Comparison of ENCODE assay signal across 18 mouse cellular contexts in genomic region chr3:146426489-146426888, GRCm38 (mm10). TPM values are rescaled to one million over a fixed set of nuclear protein-coding genes. Genes with fewer than 3 reads are reported as not detected.
DNase-seq lines count a peak whose midpoint lies in the region; ATAC-seq and TF ChIP-seq lines count a peak whose summit lies in the region.
"Had no signal": no experiment of that assay in that cellular context is flagged by ENCODE, and none has a peak within 500 bp of the region (broad histone marks: within the 10 kb centered on the region; RNA-seq: fewer than 3 reads in every experiment).

No protein-coding gene starts in this region.

- no peak overlapping the region for H3K27ac ChIP-seq in midbrain, embryonic 11.5 days (ENCODE audit: low read depth, low read length)
- H3K27ac ChIP-seq in midbrain, embryonic 10.5 days (replicated peaks): no peak overlapping the region
- H3K27ac ChIP-seq in forebrain, postnatal 0 days (ENCODE audit: low read depth, low read length): no peak overlapping the region
- no peak overlapping the region for H3K27ac ChIP-seq in midbrain, embryonic 14.5 days (replicated peaks; ENCODE audit: low read depth, low read length)
- H3K27ac ChIP-seq: gastrocnemius, adult 2 months; limb, embryonic 12.5 days; liver, embryonic 13.5 days had no signal

- WGBS in midbrain, embryonic 11.5 days: 85% methylated on average over 8 of the region's 8 CpGs
- WGBS in midbrain, embryonic 10.5 days: 91% methylated on average over 8 of the region's 8 CpGs
- WGBS in forebrain, postnatal 0 days: 67% methylated on average over 8 of the region's 8 CpGs
- WGBS in midbrain, embryonic 14.5 days: 76% methylated on average over 8 of the region's 8 CpGs

- H3K36me3 ChIP-seq in midbrain, embryonic 11.5 days (ENCODE audit: control insufficient read depth, insufficient read depth, low read length): peaks cover 17% of the 10 kb centered on the region
- H3K36me3 ChIP-seq in midbrain, embryonic 10.5 days: peaks cover 86% of the 10 kb centered on the region
- H3K36me3 ChIP-seq in forebrain, postnatal 0 days (ENCODE audit: insufficient read depth): peaks cover 58% of the 10 kb centered on the region
- peaks cover 72% of the 10 kb centered on the region for H3K36me3 ChIP-seq in midbrain, embryonic 14.5 days (ENCODE audit: control insufficient read depth, insufficient read depth, low read length)

- no peaks in the 10 kb centered on the region for H3K4me1 ChIP-seq in midbrain, embryonic 11.5 days (ENCODE audit: control insufficient read depth, insufficient read depth, low read length)
- peaks cover 9% of the 10 kb centered on the region for H3K4me1 ChIP-seq in midbrain, embryonic 10.5 days
- no peaks in the 10 kb centered on the region for H3K4me1 ChIP-seq in forebrain, postnatal 0 days (ENCODE audit: insufficient read depth)
- peaks cover 3% of the 10 kb centered on the region; the same call in 1 of the 2 replicates for H3K4me1 ChIP-seq in midbrain, embryonic 14.5 days (ENCODE audit: control insufficient read depth, insufficient read depth, low read length)

- no peak overlapping the region for H3K9ac ChIP-seq in midbrain, embryonic 11.5 days (ENCODE audit: low read length)
- H3K9ac ChIP-seq in forebrain, postnatal 0 days: no peak overlapping the region
- H3K9ac ChIP-seq in midbrain, embryonic 14.5 days (replicated peaks; ENCODE audit: low read length): no peak overlapping the region
- H3K9ac ChIP-seq: heart, embryonic 12.5 days; limb, embryonic 12.5 days; liver, embryonic 13.5 days had no signal

- H3K4me3 ChIP-seq in midbrain, embryonic 11.5 days (ENCODE audit: low read depth, low read length): no peak overlapping the region
- H3K4me3 ChIP-seq in midbrain, embryonic 10.5 days: no peak overlapping the region
- no peak overlapping the region for H3K4me3 ChIP-seq in forebrain, postnatal 0 days (ENCODE audit: low read depth, low read length)
- no peak overlapping the region for H3K4me3 ChIP-seq in midbrain, embryonic 14.5 days (replicated peaks; ENCODE audit: low read depth, low read length)
- H3K4me3 ChIP-seq: gastrocnemius, adult 2 months; heart, embryonic 12.5 days; limb, embryonic 12.5 days; liver, embryonic 13.5 days had no signal

- H3K4me2 ChIP-seq in midbrain, embryonic 11.5 days: no peak overlapping the region
- H3K4me2 ChIP-seq in forebrain, postnatal 0 days (ENCODE audit: low read depth): no peak overlapping the region
- no peak overlapping the region for H3K4me2 ChIP-seq in midbrain, embryonic 14.5 days (ENCODE audit: low read length)
- H3K4me2 ChIP-seq: heart, embryonic 12.5 days; limb, embryonic 12.5 days; liver, embryonic 13.5 days had no signal

- no peak for DNase-seq in midbrain, embryonic 11.5 days (ENCODE audit: low spot score, missing footprints)
- DNase-seq in midbrain, embryonic 10.5 days (ENCODE audit: low spot score): no peak
- DNase-seq in ZHBTc4 (ENCODE audit: low read depth, low spot score): peak; percentile 58
- no peak for DNase-seq in forebrain, postnatal 0 days
- DNase-seq in midbrain, embryonic 14.5 days: peak; percentile 6
- no peak for DNase-seq in heart, postnatal 4 days
- DNase-seq in right cerebral cortex, postnatal 4 days: no peak
- DNase-seq in lung, postnatal 36 days: no peak
- DNase-seq: adrenal gland, postnatal 10 days; cerebellum, adult 9-10 months; gastrocnemius, adult 2 months; kidney, postnatal 14 days; layer of hippocampus, adult 9-11 months; liver, embryonic 13.5 days had no signal

- ATAC-seq in midbrain, embryonic 11.5 days (ENCODE audit: low FRiP score): peak; percentile 54; the same call in 1 of the 2 replicates
- peak; percentile 70 for ATAC-seq in forebrain, postnatal 0 days
- ATAC-seq in midbrain, embryonic 14.5 days (ENCODE audit: low FRiP score, low TSS enrichment): no peak; the same call in 1 of the 2 replicates
- ATAC-seq: intestine, embryonic 16.5 days had no signal

- no peaks in the 10 kb centered on the region for H3K9me3 ChIP-seq in midbrain, embryonic 11.5 days (ENCODE audit: control insufficient read depth, low read length)
- no peaks in the 10 kb centered on the region for H3K9me3 ChIP-seq in midbrain, embryonic 10.5 days (replicated peaks)
- no peaks in the 10 kb centered on the region for H3K9me3 ChIP-seq in forebrain, postnatal 0 days (ENCODE audit: low read length)
- H3K9me3 ChIP-seq in midbrain, embryonic 14.5 days (ENCODE audit: control insufficient read depth, low read length): no peaks in the 10 kb centered on the region
- H3K9me3 ChIP-seq: G1E; heart, embryonic 12.5 days; limb, embryonic 12.5 days; liver, embryonic 13.5 days had no signal

- no peak for TF ChIP-seq CTCF in forebrain, postnatal 0 days (IDR thresholded peaks at IDR 0.05; ENCODE audit: low read depth)

- no peaks in the 10 kb centered on the region for H3K27me3 ChIP-seq in midbrain, embryonic 11.5 days (ENCODE audit: control insufficient read depth, insufficient read depth, low read length)
- no peaks in the 10 kb centered on the region for H3K27me3 ChIP-seq in midbrain, embryonic 10.5 days (ENCODE audit: low read depth, poor library complexity, severe bottlenecking)
- H3K27me3 ChIP-seq in forebrain, postnatal 0 days (ENCODE audit: insufficient read depth, low read length): no peaks in the 10 kb centered on the region
- no peaks in the 10 kb centered on the region for H3K27me3 ChIP-seq in midbrain, embryonic 14.5 days (ENCODE audit: control insufficient read depth, insufficient read depth, low read length)
- H3K27me3 ChIP-seq: heart, embryonic 12.5 days; limb, embryonic 12.5 days; liver, embryonic 13.5 days had no signal

RNA-seq across cellular contexts. Expression of gene Ssx2ip, which starts 22.0 kb away (rescaled TPM):
- 31.0 and 33.5 TPM in 2 replicates for polyA plus RNA-seq in midbrain, embryonic 11.5 days (2014; fragmentation: Nextera tagmentation; extraction: Ambion mirVana)
- polyA plus RNA-seq in midbrain, embryonic 10.5 days (2016; fragmentation: Nextera tagmentation; extraction: Ambion mirVana): 28.4 and 30.3 TPM in 2 replicates
- total RNA-seq in forebrain, postnatal 0 days (2014; rRNA removed): 43.2 and 43.5 TPM in 2 replicates
- 19.8 and 26.6 TPM in 2 replicates for polyA plus RNA-seq in forebrain, postnatal 0 days (2015; fragmentation: Nextera tagmentation; extraction: Ambion mirVana)
- 13.1 and 18.9 TPM in 2 replicates for polyA plus RNA-seq in midbrain, embryonic 14.5 days (2014; fragmentation: Nextera tagmentation; extraction: Ambion mirVana)
- 10 to 100 TPM; 18.6 to 21.0 TPM for total RNA-seq in heart, postnatal 4 days (2021)

RNA-seq across cellular contexts. Expression of gene Ctbs, which starts 23.1 kb away (rescaled TPM):
- polyA plus RNA-seq in midbrain, embryonic 11.5 days (2014; fragmentation: Nextera tagmentation; extraction: Ambion mirVana): 5.8 and 6.6 TPM in 2 replicates
- polyA plus RNA-seq in midbrain, embryonic 10.5 days (2016; fragmentation: Nextera tagmentation; extraction: Ambion mirVana): 5.7 and 6.6 TPM in 2 replicates
- 7.5 and 9.9 TPM in 2 replicates for total RNA-seq in forebrain, postnatal 0 days (2014; rRNA removed)
- polyA plus RNA-seq in forebrain, postnatal 0 days (2015; fragmentation: Nextera tagmentation; extraction: Ambion mirVana): 3.8 and 4.4 TPM in 2 replicates
- polyA plus RNA-seq in midbrain, embryonic 14.5 days (2014; fragmentation: Nextera tagmentation; extraction: Ambion mirVana): 3.0 and 3.8 TPM in 2 replicates
- 1 to 10 TPM; 5.5 to 5.7 TPM for total RNA-seq in heart, postnatal 4 days (2021)

Comparison
In these comparisons a context has a peak if more than half of its experiments do, and no peak if none do; other contexts are left out.
1. DNase-seq: peak in ZHBTc4 (single experiment) and midbrain, embryonic 14.5 days (single experiment); none in midbrain, embryonic 11.5 days (single experiment), midbrain, embryonic 10.5 days (single experiment), forebrain, postnatal 0 days (single experiment), heart, postnatal 4 days (single experiment), right cerebral cortex, postnatal 4 days (single experiment) and lung, postnatal 36 days (single experiment).